Mouse (Mus musculus) limb, embryonic 14.5 days (tissue): ENCODE measurements at regions not wholly inside any gene's neighbourhood (a gene's known extent, or its start where the extent isn't known, plus 50 kb on each side); places are given as distances from the start of the nearest gene placed in this dataset.

ENCODE experiments used
- ATAC-seq: fragments of 200-750 bp; cut with Nextera tagmentation; 2 replicates; pipeline ENCODE4 v1.8.0; 2017; ENCODE audit warnings: low read depth, moderate number of reproducible peaks, moderate TSS enrichment; ENCODE audit not compliant: low FRiP score
- DNase-seq: peaks from one replicate; pipeline ENCODE4 v3.0.0-alpha.2; 2015; ENCODE audit warnings: low spot score
- H3K27ac ChIP-seq: fragments of 300-500 bp; sonication (generic); replicated peaks from 2 replicates; pipeline ENCODE4 v1.5.1; 2014; ENCODE audit warnings: low read depth, mild to moderate bottlenecking, low read length, moderate library complexity, mixed read lengths
- H3K27me3 ChIP-seq: fragments of 300-500 bp; sonication (generic); 2 replicates; pipeline ENCODE4 v1.6.1; 2014; ENCODE audit warnings: low read length, mixed read lengths; ENCODE audit not compliant: control insufficient read depth, insufficient read depth
- H3K36me3 ChIP-seq: fragments of 300-500 bp; sonication (generic); 2 replicates; pipeline ENCODE4 v1.6.1; 2014; ENCODE audit warnings: mild to moderate bottlenecking, low read length, moderate library complexity, mixed read lengths; ENCODE audit not compliant: control insufficient read depth, insufficient read depth
- H3K4me1 ChIP-seq: fragments of 300-500 bp; sonication (generic); 2 replicates; pipeline ENCODE4 v1.6.1; 2014; ENCODE audit warnings: antibody characterized with exemption, low read length, mixed read lengths; ENCODE audit not compliant: control insufficient read depth, insufficient read depth
- H3K4me2 ChIP-seq: fragments of 300-500 bp; sonication (generic); replicated peaks from 2 replicates; pipeline ENCODE4 v1.6.1; 2014; ENCODE audit warnings: low read depth, mild to moderate bottlenecking, low read length, moderate library complexity; ENCODE audit not compliant: severe bottlenecking
- H3K4me3 ChIP-seq: fragments of 300-500 bp; sonication (generic); replicated peaks from 2 replicates; pipeline ENCODE4 v1.5.1; 2014; ENCODE audit warnings: low read length
- H3K9ac ChIP-seq: fragments of 300-500 bp; sonication (generic); 2 replicates; pipeline ENCODE4 v1.6.1; 2014; ENCODE audit warnings: mild to moderate bottlenecking, low read depth, low read length, moderate library complexity; ENCODE audit not compliant: severe bottlenecking
- H3K9me3 ChIP-seq: fragments of 300-500 bp; sonication (generic); 2 replicates; pipeline ENCODE4 v1.6.1; 2016; ENCODE audit warnings: low read length; ENCODE audit not compliant: control insufficient read depth
- POLR2A ChIP-seq: fragments of 200-500 bp; IDR thresholded peaks from 2 replicates; pipeline ENCODE4 v1.8.0; 2012; ENCODE audit warnings: inconsistent platforms, mild to moderate bottlenecking, moderate library complexity, borderline replicate concordance; ENCODE audit not compliant: insufficient read depth, insufficient read length; ENCODE audit errors: extremely low read depth
- WGBS: fragments of 180-500 bp; shearing (Covaris S2); extraction: QIAGEN DNeasy Blood & Tissue Kit; methylation state at CpG from one replicate; pipeline ENCODE4 v1.1.7; 2014; 5-methylcytosine and 5-hydroxymethylcytosine counted together

GRCm38 (mm10) chr10:15249402-15250086, 531.5 kb upstream of the Gje1 start:
- Histone ChIP-seq H3K9ac (no peak overlapping the region), H3K27me3 (no peaks in the 10 kb centered on the region), H3K9me3 (no peaks in the 10 kb centered on the region), H3K36me3 (no peaks in the 10 kb centered on the region), H3K4me2 (no peak overlapping the region), H3K4me1 (no peaks in the 10 kb centered on the region), H3K27ac (no peak overlapping the region), H3K4me3 (no peak overlapping the region)
- DNase-seq (no peak), ATAC-seq (no peak)
- no peak for TF ChIP-seq POLR2A
- WGBS: 58% methylated on average over 2 of the region's 2 CpGs

GRCm38 (mm10) chr10:15248899-15249298, 530.9 kb upstream of the Gje1 start:
- ATAC-seq (no peak), DNase-seq (no peak)
- Histone ChIP-seq H3K36me3 (no peaks in the 10 kb centered on the region), H3K4me3 (no peak overlapping the region), H3K9ac (no peak overlapping the region), H3K4me1 (no peaks in the 10 kb centered on the region), H3K9me3 (no peaks in the 10 kb centered on the region), H3K4me2 (no peak overlapping the region), H3K27ac (no peak overlapping the region), H3K27me3 (no peaks in the 10 kb centered on the region)
- no peak for TF ChIP-seq POLR2A
- 65% methylated on average over 3 of the region's 3 CpGs for WGBS

- 57% methylated on average over 6 of the region's 6 CpGs for WGBS
- H3K9ac ChIP-seq: no peak overlapping the region
- H3K27ac ChIP-seq: no peak overlapping the region
- no peak overlapping the region for H3K4me3 ChIP-seq
- no peak overlapping the region for H3K4me2 ChIP-seq
- ATAC-seq (no peak), DNase-seq (no peak)
- no peaks in the 10 kb centered on the region for H3K27me3 ChIP-seq
- H3K4me1 ChIP-seq: no peaks in the 10 kb centered on the region
- no peaks in the 10 kb centered on the region for H3K36me3 ChIP-seq
- no peaks in the 10 kb centered on the region for H3K9me3 ChIP-seq
- no peak for TF ChIP-seq POLR2A
Observed at GRCm38 (mm10) chr10:15244376-15245262, 526.6 kb upstream of the Gje1 start.

- no peaks in the 10 kb centered on the region for H3K36me3 ChIP-seq
- WGBS: 63% methylated on average over 2 of the region's 2 CpGs
- no peak for TF ChIP-seq POLR2A
- DNase-seq (no peak), ATAC-seq (no peak)
- no peak overlapping the region for H3K4me3 ChIP-seq
- H3K9ac ChIP-seq: no peak overlapping the region
- H3K4me1 ChIP-seq: no peaks in the 10 kb centered on the region
- no peak overlapping the region for H3K27ac ChIP-seq
- no peaks in the 10 kb centered on the region for H3K27me3 ChIP-seq
- H3K4me2 ChIP-seq: no peak overlapping the region
- no peaks in the 10 kb centered on the region for H3K9me3 ChIP-seq
Observed at GRCm38 (mm10) chr10:15243460-15243859, 525.4 kb upstream of the Gje1 start.

GRCm38 (mm10) chr10:15218883-15219282, 500.9 kb upstream of the Gje1 start:
- WGBS: 76% methylated on average over 3 of the region's 3 CpGs
- no peak for ATAC-seq
- Histone ChIP-seq H3K27me3 (no peaks in the 10 kb centered on the region), H3K4me1 (no peaks in the 10 kb centered on the region), H3K9me3 (no peaks in the 10 kb centered on the region), H3K36me3 (no peaks in the 10 kb centered on the region), H3K4me3 (no peak overlapping the region), H3K9ac (no peak overlapping the region), H3K4me2 (no peak overlapping the region), H3K27ac (no peak overlapping the region)
- TF ChIP-seq POLR2A: no peak
- DNase-seq: no peak
